17 mouse cellular contexts compared by ENCODE assay signal in the genomic region with DNA sequence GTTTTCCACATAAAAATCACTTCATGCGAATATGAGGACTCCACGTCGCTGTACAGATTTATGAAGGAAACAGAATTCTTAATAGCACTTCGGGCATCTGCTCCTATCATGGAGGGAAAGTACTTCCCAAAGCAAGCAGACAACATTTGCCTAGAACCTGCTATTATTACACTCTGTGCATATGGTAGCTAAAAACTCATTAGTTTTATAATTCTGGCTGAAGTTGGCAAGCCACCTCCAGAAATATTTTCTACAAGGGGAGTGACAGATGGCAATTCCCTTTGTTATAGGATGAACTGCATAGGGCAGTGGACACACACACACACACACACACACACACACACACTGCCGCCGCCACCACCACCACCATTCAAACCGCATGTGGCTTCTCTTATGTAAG.
DNase-seq lines count a peak whose midpoint lies in the region; ATAC-seq lines count a peak whose summit lies in the region.
"Had no signal": no experiment of that assay in that cellular context is flagged by ENCODE, and none has a peak within 500 bp of the region (broad histone marks: within the 10 kb centered on the region; RNA-seq: fewer than 3 reads in every experiment).

No protein-coding gene starts in this region.

- H3K9me3 ChIP-seq in forebrain, embryonic 14.5 days (replicated peaks; ENCODE audit: control insufficient read depth, low read length), result no peaks in the 10 kb centered on the region
- peaks cover 4% of the 10 kb centered on the region; the same call in 1 of the 2 replicates for H3K9me3 ChIP-seq in forebrain, embryonic 10.5 days
- H3K9me3 ChIP-seq: liver, embryonic 13.5 days; stomach, embryonic 15.5 days had no signal

- no peaks in the 10 kb centered on the region for H3K4me1 ChIP-seq in forebrain, embryonic 14.5 days (ENCODE audit: control insufficient read depth, insufficient read depth, low read length)
- no peaks in the 10 kb centered on the region for H3K4me1 ChIP-seq in forebrain, embryonic 10.5 days
- H3K4me1 ChIP-seq: midbrain, embryonic 10.5 days; stomach, embryonic 15.5 days had no signal

- H3K36me3 ChIP-seq in forebrain, embryonic 14.5 days (ENCODE audit: control insufficient read depth, insufficient read depth, low read length), result no peaks in the 10 kb centered on the region
- no peaks in the 10 kb centered on the region for H3K36me3 ChIP-seq in forebrain, embryonic 10.5 days (replicated peaks)
- H3K36me3 ChIP-seq: liver, embryonic 13.5 days; midbrain, embryonic 10.5 days; stomach, embryonic 15.5 days had no signal

- H3K4me3 ChIP-seq in forebrain, embryonic 14.5 days (ENCODE audit: low read depth, low read length), result no peak overlapping the region
- H3K4me3 ChIP-seq in forebrain, embryonic 10.5 days, result no peak overlapping the region
- H3K4me3 ChIP-seq: erythroblast, embryonic 14.5 days; liver, embryonic 13.5 days; midbrain, embryonic 10.5 days; stomach, embryonic 15.5 days had no signal

- no peak overlapping the region for H3K9ac ChIP-seq in forebrain, embryonic 14.5 days (ENCODE audit: low read length)
- H3K9ac ChIP-seq: liver, embryonic 13.5 days; stomach, embryonic 15.5 days had no signal

- 66% methylated on average over 7 of the region's 7 CpGs for WGBS in forebrain, embryonic 14.5 days
- 96% methylated on average over 7 of the region's 7 CpGs for WGBS in forebrain, embryonic 10.5 days

- peak; percentile 46; the same call in 1 of the 2 replicates for ATAC-seq in forebrain, embryonic 14.5 days
- ATAC-seq: lung, postnatal 0 days had no signal

- intact Hi-C loops in gastrocnemius, postnatal 14 days (cut with DNase I; ENCODE audit: low total_unique reads), result no loop called here
- intact Hi-C loops in heart, postnatal 36 days (cut with DNase I), result no loop called here

- H3K4me2 ChIP-seq in forebrain, embryonic 14.5 days (ENCODE audit: low read length), result no peak overlapping the region
- H3K4me2 ChIP-seq: heart, embryonic 11.5 days; liver, embryonic 13.5 days; stomach, embryonic 15.5 days had no signal

- H3K27me3 ChIP-seq in forebrain, embryonic 14.5 days (replicated peaks; ENCODE audit: control insufficient read depth, insufficient read depth, low read length), result no peaks in the 10 kb centered on the region
- no peaks in the 10 kb centered on the region for H3K27me3 ChIP-seq in forebrain, embryonic 10.5 days (ENCODE audit: poor library complexity, severe bottlenecking)
- H3K27me3 ChIP-seq: liver, embryonic 13.5 days; stomach, embryonic 15.5 days had no signal

- DNase-seq in forebrain, embryonic 14.5 days (ENCODE audit: low spot score), result peak; percentile 72
- DNase-seq in forebrain, embryonic 10.5 days (ENCODE audit: extremely low spot score, low spot score), result no peak
- peak; percentile 48 to 57 for DNase-seq in right cerebral cortex, postnatal 10 days (ENCODE audit: low spot score in 2 of 2)
- DNase-seq in right cerebral cortex, adult 18-20 months, result no peak
- peak; percentile 39 to 45 for DNase-seq in layer of hippocampus, adult 8-10 months (ENCODE audit: low spot score in 2 of 2)
- no peak for DNase-seq in gastrocnemius, adult 18-20 months (ENCODE audit: low spot score)
- DNase-seq in gastrocnemius, postnatal 14 days, result no peak
- no peak for DNase-seq in heart, postnatal 36 days
- DNase-seq: adrenal gland, adult 2 months; liver, embryonic 13.5 days; thymus, postnatal 36 days had no signal

- H3K27ac ChIP-seq in forebrain, embryonic 14.5 days (ENCODE audit: low read depth, low read length), result no peak overlapping the region
- no peak overlapping the region for H3K27ac ChIP-seq in forebrain, embryonic 10.5 days
- H3K27ac ChIP-seq: kidney, postnatal 0 days; liver, embryonic 13.5 days; midbrain, embryonic 10.5 days; stomach, embryonic 15.5 days had no signal

Comparison
In these comparisons a context has a peak if more than half of its experiments do, and no peak if none do; other contexts are left out.
1. DNase-seq: peak in forebrain, embryonic 14.5 days (single experiment), right cerebral cortex, postnatal 10 days (2 of 2) and layer of hippocampus, adult 8-10 months (2 of 2); none in forebrain, embryonic 10.5 days (single experiment), right cerebral cortex, adult 18-20 months (single experiment), gastrocnemius, adult 18-20 months (single experiment), gastrocnemius, postnatal 14 days (single experiment) and heart, postnatal 36 days (0 of 2).